Mouse (Mus musculus): ENCODE measurements around the gene Olfr1257.
"Not testable (repeated sequence)": the region's sequence is repeated elsewhere in the genome, so short reads cannot be mapped to it uniquely, and the experiment has no call there.

Gene Olfr1257

GRCm38 (mm10) chr2:89878137-89878536, at the start of gene Olfr1257:
Olfr1257 (plus strand) TSS chr2:89878437.
- DNase-seq, result no peak

GRCm38 (mm10) chr2:89841455-89841854, 36.8 kb upstream of the Olfr1257 start, which contains the start of gene Olfr1256:
Olfr1256 (minus strand) TSS chr2:89841555.
- no peak for DNase-seq

- no peak for DNase-seq
Measured at GRCm38 (mm10) chr2:89848105-89848504, 30.1 kb upstream of the Olfr1257 start, which contains the start of gene Olfr48. Olfr48 (minus strand) TSS chr2:89848205.

GRCm38 (mm10) chr2:89849230-89849629, 29.0 kb upstream of the Olfr1257 start:
- no peak for DNase-seq

GRCm38 (mm10) chr2:89912616-89913015, 34.4 kb downstream of the Olfr1257 start:
- DNase-seq, result not testable (repeated sequence)

GRCm38 (mm10) chr2:89927009-89927408, 48.8 kb downstream of the Olfr1257 start, which contains the start of gene Olfr1258:
Olfr1258 (plus strand) TSS chr2:89927309.
- no peak for DNase-seq

Measured in thymus, postnatal 25 days (tissue).